Mouse (Mus musculus) lung, postnatal 0 days (tissue): ENCODE data around the gene Grik4.

Experiments used
- CTCF ChIP-seq: IDR thresholded peaks from 2 replicates; pipeline ENCODE4 v1.5.1; 2016; ENCODE audit warnings: antibody characterized with exemption, mild to moderate bottlenecking
- EP300 ChIP-seq: IDR thresholded peaks from 2 replicates; pipeline ENCODE4 v1.6.1; 2016; ENCODE audit warnings: antibody characterized with exemption, mild to moderate bottlenecking, control low read depth

GRCm38 (mm10) chr9:42764823-42765560, 179.3 kb downstream of the Grik4 start:
- TF ChIP-seq CTCF (no peak), EP300 (no peak)
